Mouse (Mus musculus): ENCODE results near the gene Ctbs.
"Not testable (repeated sequence)": the region's sequence is repeated elsewhere in the genome, so short reads cannot be mapped to it uniquely, and the experiment has no call there.

Ctbs gene

GRCm38 (mm10) chr3:146433063-146433462, 16.5 kb upstream of the Ctbs start:
- in situ Hi-C loops (cut with MboI, MseI), result not testable (repeated sequence)

GRCm38 (mm10) chr3:146433681-146434350, 15.8 kb upstream of the Ctbs start:
- in situ Hi-C loops (cut with MboI, MseI), result no loop called here

- in situ Hi-C loops (cut with MboI, MseI), result no loop called here
Measured at GRCm38 (mm10) chr3:146434686-146435085, 14.9 kb upstream of the Ctbs start.

GRCm38 (mm10) chr3:146435533-146435932, 14.1 kb upstream of the Ctbs start:
- in situ Hi-C loops (cut with MboI, MseI), result no loop called here

GRCm38 (mm10) chr3:146436114-146436513, 13.5 kb upstream of the Ctbs start:
- in situ Hi-C loops (cut with MboI, MseI), result no loop called here

- in situ Hi-C loops (cut with MboI, MseI), result no loop called here
Measured at GRCm38 (mm10) chr3:146440011-146440410, 9.6 kb upstream of the Ctbs start.

- in situ Hi-C loops (cut with MboI, MseI), result no loop called here
Measured at GRCm38 (mm10) chr3:146440422-146440821, 9.2 kb upstream of the Ctbs start.

- in situ Hi-C loops (cut with MboI, MseI), result no loop called here
Measured at GRCm38 (mm10) chr3:146442484-146442883, 7.1 kb upstream of the Ctbs start.

GRCm38 (mm10) chr3:146442936-146443335, 6.7 kb upstream of the Ctbs start:
- in situ Hi-C loops (cut with MboI, MseI), result no loop called here

GRCm38 (mm10) chr3:146443380-146443779, 6.2 kb upstream of the Ctbs start:
- in situ Hi-C loops (cut with MboI, MseI), result no loop called here

GRCm38 (mm10) chr3:146444880-146445279, 4.7 kb upstream of the Ctbs start:
- in situ Hi-C loops (cut with MboI, MseI), result no loop called here

GRCm38 (mm10) chr3:146447156-146447555, 2.4 kb upstream of the Ctbs start:
- in situ Hi-C loops (cut with MboI, MseI), result no loop called here

- in situ Hi-C loops (cut with MboI, MseI), result no loop called here
Measured at GRCm38 (mm10) chr3:146447598-146447997, 2.0 kb upstream of the Ctbs start.

GRCm38 (mm10) chr3:146448372-146448771, 1.2 kb upstream of the Ctbs start:
- in situ Hi-C loops (cut with MboI, MseI), result no loop called here

GRCm38 (mm10) chr3:146448969-146449368, 626 bp upstream of the Ctbs start:
- in situ Hi-C loops (cut with MboI, MseI), result no loop called here

GRCm38 (mm10) chr3:146450371-146450841, 811 bp downstream of the Ctbs start:
- in situ Hi-C loops (cut with MboI, MseI), result loop anchor here (5.0 to 10.0 kb wide), 2 partner anchors 48 to 486 kb away; partner anchors contain the start of gene Ssx2ip

GRCm38 (mm10) chr3:146451375-146451774, 1.8 kb downstream of the Ctbs start:
- in situ Hi-C loops (cut with MboI, MseI), result loop anchor here (5.0 to 10.0 kb wide), 2 partner anchors 49 to 487 kb away; partner anchors contain the start of gene Ssx2ip

GRCm38 (mm10) chr3:146462939-146463338, 13.3 kb downstream of the Ctbs start:
- in situ Hi-C loops (cut with MboI, MseI), result no loop called here

GRCm38 (mm10) chr3:146469226-146469625, 19.6 kb downstream of the Ctbs start:
- in situ Hi-C loops (cut with MboI, MseI), result no loop called here

GRCm38 (mm10) chr3:146472657-146473056, 23.1 kb downstream of the Ctbs start:
- in situ Hi-C loops (cut with MboI, MseI), result loop anchor here (5.0 kb wide), 1 partner anchor 125 kb away; no protein-coding TSS in a partner anchor

- in situ Hi-C loops (cut with MboI, MseI), result loop anchor here (5.0 kb wide), 1 partner anchor 126 kb away; no protein-coding TSS in a partner anchor
Measured at GRCm38 (mm10) chr3:146473741-146474140, 24.1 kb downstream of the Ctbs start.

- in situ Hi-C loops (cut with MboI, MseI), result loop anchor here (5.0 kb wide), 1 partner anchor 127 kb away; no protein-coding TSS in a partner anchor
Measured at GRCm38 (mm10) chr3:146474428-146474827, 24.8 kb downstream of the Ctbs start.

GRCm38 (mm10) chr3:146482044-146482443, 32.4 kb downstream of the Ctbs start:
- in situ Hi-C loops (cut with MboI, MseI), result no loop called here

Measured in T-helper 1 cell (primary cell).